Mouse (Mus musculus) stomach, embryonic 16.5 days (tissue): ENCODE measurements at regions not wholly inside any gene's neighbourhood (a gene's known extent, or its start where the extent isn't known, plus 50 kb on each side); places are given as distances from the start of the nearest gene placed in this dataset.
A peak's percentile ranks its signal among the peaks of the same experiment; 100 is the strongest.

ENCODE experiments used
- ATAC-seq: fragments of 200-750 bp; cut with Nextera tagmentation; 2 replicates; pipeline ENCODE4 v1.8.0; 2017; ENCODE audit warnings: moderate number of reproducible peaks, moderate TSS enrichment; ENCODE audit not compliant: insufficient read depth, low FRiP score
- H3K27ac ChIP-seq: fragments of 300-500 bp; sonication (generic); 2 replicates; pipeline ENCODE4 v1.5.1; 2014; ENCODE audit warnings: low read length
- H3K27me3 ChIP-seq: fragments of 300-500 bp; sonication (generic); 2 replicates; pipeline ENCODE4 v1.6.1; 2014; ENCODE audit warnings: low read length, control low read depth, mixed read lengths; ENCODE audit not compliant: control insufficient read depth, insufficient read depth
- H3K36me3 ChIP-seq: fragments of 300-500 bp; sonication (generic); 2 replicates; pipeline ENCODE4 v1.6.1; 2014; ENCODE audit warnings: low read length; ENCODE audit not compliant: control insufficient read depth, insufficient read depth
- H3K4me1 ChIP-seq: fragments of 300-500 bp; sonication (generic); 2 replicates; pipeline ENCODE4 v1.6.1; 2014; ENCODE audit warnings: low read length, control low read depth, mixed read lengths; ENCODE audit not compliant: control insufficient read depth, insufficient read depth
- H3K4me2 ChIP-seq: fragments of 300-500 bp; sonication (generic); 2 replicates; pipeline ENCODE4 v1.6.1; 2014; ENCODE audit warnings: low read depth, low read length, mixed read lengths
- H3K4me3 ChIP-seq: fragments of 300-500 bp; sonication (generic); replicated peaks from 2 replicates; pipeline ENCODE4 v1.5.1; 2014; ENCODE audit warnings: mild to moderate bottlenecking, low read length
- H3K9ac ChIP-seq: fragments of 300-500 bp; sonication (generic); 2 replicates; pipeline ENCODE4 v1.6.1; 2014; ENCODE audit warnings: low read length
- H3K9me3 ChIP-seq: fragments of 300-500 bp; sonication (generic); replicated peaks from 2 replicates; pipeline ENCODE4 v1.6.1; 2016; ENCODE audit warnings: low read length, control low read depth; ENCODE audit not compliant: control insufficient read depth
- whole genome bisulfite sequencing: fragments of 180-500 bp; shearing (Covaris S2); extraction: QIAGEN DNeasy Blood & Tissue Kit; methylation state at CpG from one replicate; pipeline ENCODE4 v1.1.7; 2014; 5-methylcytosine and 5-hydroxymethylcytosine counted together

DNA sequence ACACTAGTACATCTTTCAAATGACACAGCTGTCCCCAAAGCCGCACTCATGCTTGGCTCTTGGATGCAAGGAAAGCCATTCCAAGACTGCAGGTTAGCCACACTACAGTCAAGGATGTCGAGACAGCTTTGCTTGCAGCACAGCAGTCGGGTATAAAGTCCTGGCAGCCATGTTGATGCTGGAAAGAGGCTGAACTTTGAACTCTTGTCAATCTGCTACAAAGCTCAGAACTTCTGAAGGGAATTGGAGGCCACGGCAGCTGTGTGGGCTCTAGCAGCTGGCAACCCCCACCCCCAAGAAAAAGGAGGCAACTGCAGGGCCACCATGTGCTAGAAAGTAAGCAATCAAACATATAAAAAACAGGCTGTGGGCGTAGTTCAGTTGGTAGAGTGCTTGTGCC, 90.0 kb upstream of the Zcchc2 start:
- WGBS: 78% methylated on average over 5 of the region's 5 CpGs
- no peak overlapping the region for H3K9ac ChIP-seq
- no peaks in the 10 kb centered on the region for H3K27me3 ChIP-seq
- ATAC-seq: no peak
- no peaks in the 10 kb centered on the region for H3K9me3 ChIP-seq
- no peak overlapping the region for H3K4me3 ChIP-seq
- no peak overlapping the region for H3K27ac ChIP-seq
- H3K36me3 ChIP-seq: no peaks in the 10 kb centered on the region
- H3K4me1 ChIP-seq: no peaks in the 10 kb centered on the region
- H3K4me2 ChIP-seq: no peak overlapping the region

DNA sequence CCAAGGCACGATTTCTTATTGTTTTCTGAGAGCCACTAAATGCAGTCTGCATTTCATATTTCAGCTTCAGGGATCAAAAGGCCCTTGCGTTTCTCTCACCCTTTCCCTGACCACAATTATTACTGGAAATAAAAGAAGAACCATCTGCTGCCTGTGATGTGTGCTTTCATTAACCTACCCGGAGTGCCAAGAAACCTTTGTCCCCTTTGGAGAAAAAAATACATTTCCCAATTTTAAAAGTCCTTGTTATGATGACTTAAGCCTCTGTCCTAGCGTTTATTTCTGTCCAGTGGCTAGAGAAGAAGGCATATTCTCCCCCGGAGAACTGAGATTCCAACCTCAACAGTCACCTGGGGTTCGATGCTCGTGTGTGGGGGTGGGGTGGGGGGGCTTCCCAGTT, 89.3 kb upstream of the Zcchc2 start:
- Histone ChIP-seq H3K4me3 (no peak overlapping the region), H3K4me1 (no peaks in the 10 kb centered on the region), H3K27me3 (no peaks in the 10 kb centered on the region), H3K4me2 (no peak overlapping the region), H3K36me3 (no peaks in the 10 kb centered on the region), H3K27ac (no peak overlapping the region), H3K9me3 (no peaks in the 10 kb centered on the region), H3K9ac (no peak overlapping the region)
- 63% methylated on average over 7 of the region's 7 CpGs for WGBS
- no peak for ATAC-seq

DNA sequence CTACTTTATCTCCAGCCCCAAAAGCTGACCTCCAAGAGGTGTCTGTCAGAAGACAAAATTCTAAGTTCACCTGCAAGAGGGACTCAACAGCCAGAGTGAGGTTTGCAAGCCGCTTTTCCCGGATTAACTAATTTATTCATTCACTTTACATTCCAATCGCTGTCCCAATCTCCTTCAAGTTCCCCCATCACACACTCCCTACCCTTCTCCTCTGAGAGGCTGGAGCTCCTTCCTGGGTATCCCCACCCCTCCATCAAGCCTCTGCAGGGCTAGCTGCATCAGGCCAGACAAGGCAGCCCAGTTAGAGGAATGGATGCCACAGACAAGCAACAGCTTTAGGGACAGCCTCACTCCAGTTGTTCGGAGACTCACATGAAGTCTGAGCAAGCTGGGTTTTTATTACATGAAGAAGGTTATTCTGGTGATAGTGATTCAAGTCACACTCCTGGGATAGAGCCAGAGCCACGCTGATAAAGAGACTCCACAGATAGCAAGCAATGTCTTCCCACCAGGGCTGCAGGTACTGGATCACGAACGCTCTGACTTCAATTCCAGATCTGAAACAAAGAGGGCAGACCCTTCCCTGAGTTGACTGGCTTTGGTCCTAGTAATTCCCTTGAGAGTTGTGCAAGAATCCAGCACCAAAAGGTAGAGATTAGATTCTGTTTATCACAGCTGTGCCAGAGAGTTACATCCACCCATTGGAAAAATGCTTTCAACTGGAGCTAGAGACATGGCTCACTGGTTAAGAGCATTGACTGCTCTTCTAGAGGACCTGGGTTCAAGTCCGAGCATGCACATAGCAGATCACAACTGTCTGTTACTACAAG, 86.7 kb upstream of the Zcchc2 start:
- Histone ChIP-seq H3K4me3 (no peak overlapping the region), H3K36me3 (no peaks in the 10 kb centered on the region), H3K9ac (no peak overlapping the region), H3K27ac (no peak overlapping the region), H3K4me2 (no peak overlapping the region), H3K9me3 (no peaks in the 10 kb centered on the region), H3K4me1 (0 out of 2 replicates have a peak, but pooled peaks cover 4% of the 10 kb centered on the region), H3K27me3 (no peaks in the 10 kb centered on the region)
- no peak for ATAC-seq
- WGBS: 68% methylated on average over 8 of the region's 8 CpGs

DNA sequence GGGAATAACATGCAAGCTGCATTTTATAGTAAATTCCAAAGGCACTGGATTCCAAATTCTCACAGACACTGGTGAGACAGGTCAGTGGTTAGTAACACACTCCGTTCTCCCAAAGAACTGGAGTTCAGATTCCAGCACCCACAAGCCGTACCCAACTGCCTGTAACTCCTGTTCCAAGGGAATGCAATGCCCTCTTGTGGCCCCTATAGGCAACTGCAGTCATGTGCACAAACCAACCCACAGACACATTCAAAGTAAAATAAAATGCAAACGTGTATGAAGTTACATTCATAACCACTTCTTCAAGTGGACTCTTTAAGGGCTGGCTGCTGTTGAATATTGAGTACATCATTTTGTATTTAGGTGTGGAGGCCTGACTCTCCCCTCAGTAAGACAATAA, 85.5 kb upstream of the Zcchc2 start:
- no peaks in the 10 kb centered on the region for H3K27me3 ChIP-seq
- 0 out of 2 replicates have a peak, but pooled peaks cover 4% of the 10 kb centered on the region for H3K4me1 ChIP-seq
- no peak overlapping the region for H3K27ac ChIP-seq
- no peak overlapping the region for H3K4me3 ChIP-seq
- no peak for ATAC-seq
- H3K9ac ChIP-seq: no peak overlapping the region
- no peak overlapping the region for H3K4me2 ChIP-seq
- H3K36me3 ChIP-seq: no peaks in the 10 kb centered on the region
- no peaks in the 10 kb centered on the region for H3K9me3 ChIP-seq
- 88% methylated on average over 3 of the region's 3 CpGs for WGBS

DNA sequence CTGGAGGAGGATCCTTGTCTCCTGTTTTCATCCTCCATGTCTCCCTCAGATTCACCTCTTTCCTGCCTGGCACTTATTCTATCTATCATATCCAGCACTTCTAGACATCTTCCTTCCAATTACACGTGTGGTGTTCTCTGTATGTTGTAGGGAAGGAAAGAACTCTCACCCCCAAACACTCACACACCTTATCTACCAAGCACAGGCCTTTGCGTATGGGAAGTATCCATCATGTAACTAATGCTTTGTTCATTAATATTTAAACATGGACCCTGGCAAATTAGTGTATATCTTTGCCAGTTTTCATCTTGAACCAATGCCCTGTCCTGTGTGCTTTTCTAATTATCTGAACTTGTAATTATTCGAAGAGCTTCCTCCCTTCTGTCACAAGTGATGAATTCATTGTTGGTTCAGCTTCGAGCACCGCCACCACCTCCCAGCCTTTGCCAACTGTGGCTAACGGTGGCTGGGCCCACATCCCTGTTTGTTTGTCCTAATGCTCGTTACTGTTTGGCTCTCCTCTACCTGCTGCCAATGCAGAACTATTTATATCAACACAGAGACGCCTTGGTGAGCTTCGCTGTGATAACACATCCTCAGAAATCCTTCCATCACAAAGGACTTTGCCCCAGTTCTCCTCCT, 84.3 kb upstream of the Zcchc2 start:
- Histone ChIP-seq H3K36me3 (no peaks in the 10 kb centered on the region), H3K27ac (no peak overlapping the region), H3K9ac (no peak overlapping the region), H3K4me1 (0 out of 2 replicates have a peak, but pooled peaks cover 4% of the 10 kb centered on the region), H3K9me3 (no peaks in the 10 kb centered on the region), H3K4me2 (no peak overlapping the region), H3K4me3 (no peak overlapping the region), H3K27me3 (no peaks in the 10 kb centered on the region)
- no peak for ATAC-seq
- WGBS: 56% methylated on average over 9 of the region's 9 CpGs

DNA sequence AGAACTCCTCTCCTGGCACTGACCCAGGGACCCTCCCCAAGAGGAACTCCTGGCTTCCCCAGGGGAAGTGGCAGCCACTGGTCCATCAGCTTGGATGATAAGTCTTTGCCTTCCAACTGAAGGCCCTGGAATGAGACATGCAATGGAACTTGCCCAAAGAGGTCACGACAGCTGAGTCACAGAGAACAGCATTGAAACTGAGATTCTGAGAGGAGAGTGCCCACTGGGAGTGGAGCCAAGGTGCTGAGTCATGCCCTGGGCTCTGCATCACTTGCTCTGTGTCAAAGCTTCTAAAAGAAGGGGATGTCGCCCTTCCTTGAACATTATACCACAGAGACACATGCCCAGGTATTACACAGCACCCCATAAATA, 83.8 kb upstream of the Zcchc2 start:
- H3K27me3 ChIP-seq: no peaks in the 10 kb centered on the region
- no peak overlapping the region for H3K27ac ChIP-seq
- H3K36me3 ChIP-seq: no peaks in the 10 kb centered on the region
- no peak overlapping the region for H3K9ac ChIP-seq
- ATAC-seq: no peak
- H3K9me3 ChIP-seq: no peaks in the 10 kb centered on the region
- H3K4me2 ChIP-seq: no peak overlapping the region
- no peak overlapping the region for H3K4me3 ChIP-seq
- 0 out of 2 replicates have a peak, but pooled peaks cover 4% of the 10 kb centered on the region for H3K4me1 ChIP-seq
- 72% methylated on average over 2 of the region's 2 CpGs for WGBS

DNA sequence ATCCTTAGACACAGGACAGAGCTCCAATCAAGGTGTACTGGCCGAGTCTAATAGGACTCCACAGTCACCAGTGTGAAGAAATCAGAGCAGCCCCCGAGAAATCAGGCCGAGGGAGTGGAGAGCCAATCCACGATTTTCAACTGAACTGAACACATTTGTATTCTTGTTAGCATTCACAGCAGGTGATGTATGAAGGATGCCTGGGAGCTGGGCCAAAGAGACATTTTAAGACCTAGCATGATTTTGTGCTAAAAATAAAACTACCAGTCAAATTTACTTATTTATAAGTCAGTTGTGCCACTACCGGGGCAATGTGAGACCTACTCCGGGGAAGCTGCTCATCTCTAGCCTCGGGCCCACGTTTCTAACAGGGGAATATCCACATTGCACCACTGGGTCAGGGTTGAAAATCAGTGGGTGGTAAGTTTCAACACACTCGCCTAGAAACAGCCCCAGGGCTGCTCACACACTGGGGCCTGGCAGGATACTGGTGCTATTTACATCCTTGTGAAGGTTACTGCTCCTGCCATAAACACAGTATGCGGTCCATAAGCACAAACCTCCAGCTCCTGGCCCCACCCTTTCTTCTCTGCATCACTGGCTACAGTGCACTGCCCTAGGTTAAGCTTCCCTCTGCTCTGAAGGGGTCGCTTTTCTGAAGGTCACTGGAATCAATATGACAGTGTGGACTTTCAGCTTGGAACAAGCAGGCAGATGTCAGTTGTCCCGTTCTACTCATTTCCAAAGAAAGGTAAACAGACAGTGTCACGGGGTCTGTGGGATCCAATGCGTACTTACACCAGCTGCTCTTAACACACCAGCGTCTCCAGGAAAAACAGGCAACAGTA, 82.0 kb upstream of the Zcchc2 start:
- ATAC-seq: peak; percentile 52; the same call in 1 of the 2 replicates
- H3K27me3 ChIP-seq: no peaks in the 10 kb centered on the region

DNA sequence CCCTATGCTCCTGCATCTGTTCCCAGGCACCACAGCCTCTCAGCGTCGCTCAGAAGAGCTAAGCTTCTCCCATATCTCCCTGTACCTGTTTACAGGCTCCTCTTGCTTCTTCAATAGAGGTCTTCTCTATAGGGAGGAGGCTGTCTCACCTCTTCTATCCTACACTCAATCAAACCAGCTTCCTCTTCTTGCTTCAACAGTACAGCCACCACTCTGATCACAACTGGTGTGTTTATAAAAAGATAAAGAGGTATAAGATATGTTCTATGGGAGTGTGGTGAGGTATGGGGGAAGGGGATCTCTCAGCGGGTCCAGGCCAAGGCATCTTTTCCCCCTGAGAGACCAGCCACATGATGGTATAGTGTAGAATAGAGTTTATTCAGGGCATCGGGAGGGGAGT, 81.1 kb upstream of the Zcchc2 start:
- Histone ChIP-seq H3K4me2 (no peak overlapping the region), H3K4me1 (0 out of 2 replicates have a peak, but pooled peaks cover 4% of the 10 kb centered on the region), H3K9ac (no peak overlapping the region), H3K9me3 (no peaks in the 10 kb centered on the region), H3K27ac (no peak overlapping the region), H3K4me3 (no peak overlapping the region), H3K36me3 (no peaks in the 10 kb centered on the region), H3K27me3 (no peaks in the 10 kb centered on the region)
- WGBS: 66% methylated on average over 4 of the region's 4 CpGs
- ATAC-seq: no peak

More for the DNA sequence above, 82.0 kb upstream of the Zcchc2 start:
- H3K9me3 ChIP-seq: no peaks in the 10 kb centered on the region
- no peak overlapping the region for H3K4me2 ChIP-seq
- no peaks in the 10 kb centered on the region for H3K36me3 ChIP-seq
- H3K9ac ChIP-seq: no peak overlapping the region
- no peak overlapping the region for H3K4me3 ChIP-seq
- 35% methylated on average over 15 of the region's 15 CpGs for WGBS
- no peak overlapping the region for H3K27ac ChIP-seq
- 0 out of 2 replicates have a peak, but pooled peaks cover 4% of the 10 kb centered on the region for H3K4me1 ChIP-seq

DNA sequence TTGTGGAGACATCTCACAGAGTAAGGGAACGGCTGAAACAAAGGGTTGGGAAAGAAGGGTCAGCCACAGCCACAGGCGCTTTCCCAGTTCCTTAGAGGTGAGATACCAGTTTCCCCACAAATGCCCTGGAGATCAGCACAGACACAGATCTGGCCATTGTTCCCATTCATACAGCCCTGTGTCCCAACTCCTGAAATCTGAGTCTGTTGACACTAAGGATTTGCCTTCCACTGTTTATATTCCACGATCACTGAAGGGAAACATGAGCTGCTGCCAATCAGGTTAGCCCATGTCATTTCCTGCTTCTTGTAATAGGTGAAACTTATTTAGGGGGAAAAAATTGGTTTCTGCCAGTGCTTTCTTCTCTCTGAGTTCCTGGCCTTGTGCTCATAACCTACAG, 78.5 kb upstream of the Zcchc2 start:
- H3K27ac ChIP-seq: no peak overlapping the region
- H3K4me1 ChIP-seq: no peaks in the 10 kb centered on the region
- H3K9me3 ChIP-seq: no peaks in the 10 kb centered on the region
- no peak for ATAC-seq
- no peak overlapping the region for H3K4me3 ChIP-seq
- no peaks in the 10 kb centered on the region for H3K36me3 ChIP-seq
- no peak overlapping the region for H3K4me2 ChIP-seq
- WGBS: 25% methylated on average over 3 of the region's 3 CpGs
- no peak overlapping the region for H3K9ac ChIP-seq
- H3K27me3 ChIP-seq: no peaks in the 10 kb centered on the region
